Mouse (Mus musculus): ENCODE data around the gene Cnnm3. TPM values are rescaled to one million over a fixed set of nuclear protein-coding genes. Genes with fewer than 3 reads are reported as not detected.

The Cnnm3 gene
- total RNA-seq, 1 experiment: 28.6 TPM

GRCm38 (mm10) chr1:36531461-36531860, 19.8 kb downstream of the Cnnm3 start:
- Histone ChIP-seq H3K4me3 (ENCODE audit: insufficient read depth in 1 of 2, low read depth in 1 of 2, low read length in 2 of 2, poor library complexity in 1 of 2, severe bottlenecking in 1 of 2) (peak overlapping the region in 1 of 2 experiments; percentile 35; a peak in 2 of 4 replicates), H3K36me3 (ENCODE audit: control insufficient read depth, insufficient read depth, low read length, poor library complexity, severe bottlenecking) (no peaks in the 10 kb centered on the region), H3K27ac (ENCODE audit: insufficient read depth, low read depth, low read length, poor library complexity, severe bottlenecking) (no peak overlapping the region), H3K4me1 (ENCODE audit: control insufficient read depth in 2 of 2, insufficient read depth in 2 of 2, low read length in 2 of 2, poor library complexity in 1 of 2) (peaks cover 2 to 5% of the 10 kb centered on the region in 2 experiments; a peak in 2 of 4 replicates), H3K9ac (ENCODE audit: insufficient read depth, low read depth, low read length, poor library complexity, severe bottlenecking) (no peak overlapping the region), H3K9me3 (ENCODE audit: control insufficient read depth, insufficient read depth, low read depth, low read length) (no peaks in the 10 kb centered on the region)
- TF ChIP-seq CHD2 (IDR thresholded peaks at IDR 0.05; ENCODE audit: low read depth, low read length) (no peak), ZC3H11A (IDR thresholded peaks at IDR 0.05; ENCODE audit: borderline replicate concordance, low read depth, low read length) (no peak), HCFC1 (IDR thresholded peaks at IDR 0.05; ENCODE audit: borderline replicate concordance, insufficient read depth, low read length) (no peak), ZNF384 (IDR thresholded peaks at IDR 0.05; ENCODE audit: low read depth, low read length) (no peak), MAFK (IDR thresholded peaks at IDR 0.05; ENCODE audit: insufficient read depth, low read depth, low read length) (no peak)
- no peak for DNase-seq (ENCODE audit: low read depth, low spot score)
- in situ Hi-C loops (cut with MboI; ENCODE audit: low sequenced_read_pairs in 2 of 2, unreplicated experiment in 2 of 2): no loop called here

- Histone ChIP-seq H3K9ac (ENCODE audit: insufficient read depth, low read depth, low read length, poor library complexity, severe bottlenecking) (no peak overlapping the region), H3K4me3 (ENCODE audit: insufficient read depth in 1 of 2, low read depth in 1 of 2, low read length in 2 of 2, poor library complexity in 1 of 2, severe bottlenecking in 1 of 2) (no peak overlapping the region), H3K27ac (ENCODE audit: insufficient read depth, low read depth, low read length, poor library complexity, severe bottlenecking) (no peak overlapping the region), H3K36me3 (ENCODE audit: control insufficient read depth, insufficient read depth, low read length, poor library complexity, severe bottlenecking) (no peaks in the 10 kb centered on the region), H3K9me3 (ENCODE audit: control insufficient read depth, insufficient read depth, low read depth, low read length) (no peaks in the 10 kb centered on the region), H3K4me1 (ENCODE audit: control insufficient read depth in 2 of 2, insufficient read depth in 2 of 2, low read length in 2 of 2, poor library complexity in 1 of 2) (peaks cover 2 to 5% of the 10 kb centered on the region in 2 experiments; a peak in 2 of 4 replicates)
- TF ChIP-seq HCFC1 (IDR thresholded peaks at IDR 0.05; ENCODE audit: borderline replicate concordance, insufficient read depth, low read length): no peak
- no peak for TF ChIP-seq ZNF384 (IDR thresholded peaks at IDR 0.05; ENCODE audit: low read depth, low read length)
- no peak for TF ChIP-seq CHD2 (IDR thresholded peaks at IDR 0.05; ENCODE audit: low read depth, low read length)
- TF ChIP-seq ZC3H11A (IDR thresholded peaks at IDR 0.05; ENCODE audit: borderline replicate concordance, low read depth, low read length): no peak
- TF ChIP-seq MAFK (IDR thresholded peaks at IDR 0.05; ENCODE audit: insufficient read depth, low read depth, low read length): no peak
- no peak for DNase-seq (ENCODE audit: low read depth, low spot score)
- in situ Hi-C loops (cut with MboI; ENCODE audit: low sequenced_read_pairs in 2 of 2, unreplicated experiment in 2 of 2): no loop called here
Observed at GRCm38 (mm10) chr1:36533546-36533945, 21.9 kb downstream of the Cnnm3 start.

GRCm38 (mm10) chr1:36534595-36535058, 23.0 kb downstream of the Cnnm3 start:
- peaks cover 2 to 7% of the 10 kb centered on the region in 2 experiments; a peak in 2 of 4 replicates for H3K4me1 ChIP-seq (ENCODE audit: control insufficient read depth in 2 of 2, insufficient read depth in 2 of 2, low read length in 2 of 2, poor library complexity in 1 of 2)
- in situ Hi-C loops (cut with MboI; ENCODE audit: low sequenced_read_pairs in 2 of 2, unreplicated experiment in 2 of 2): no loop called here

GRCm38 (mm10) chr1:36535477-36536396, 24.1 kb downstream of the Cnnm3 start:
- Histone ChIP-seq H3K27ac (ENCODE audit: insufficient read depth, low read depth, low read length, poor library complexity, severe bottlenecking) (no peak overlapping the region), H3K36me3 (ENCODE audit: control insufficient read depth, insufficient read depth, low read length, poor library complexity, severe bottlenecking) (peaks cover 3% of the 10 kb centered on the region; the same call in 1 of the 2 replicates)
- in situ Hi-C loops (cut with MboI; ENCODE audit: low sequenced_read_pairs in 2 of 2, unreplicated experiment in 2 of 2): no loop called here

More at GRCm38 (mm10) chr1:36534595-36535058, 23.0 kb downstream of the Cnnm3 start:
- Histone ChIP-seq H3K27ac (ENCODE audit: insufficient read depth, low read depth, low read length, poor library complexity, severe bottlenecking) (no peak overlapping the region), H3K9ac (ENCODE audit: insufficient read depth, low read depth, low read length, poor library complexity, severe bottlenecking) (no peak overlapping the region), H3K36me3 (ENCODE audit: control insufficient read depth, insufficient read depth, low read length, poor library complexity, severe bottlenecking) (peaks cover 3% of the 10 kb centered on the region; the same call in 1 of the 2 replicates), H3K4me3 (ENCODE audit: insufficient read depth in 1 of 2, low read depth in 1 of 2, low read length in 2 of 2, poor library complexity in 1 of 2, severe bottlenecking in 1 of 2) (no peak overlapping the region), H3K9me3 (ENCODE audit: control insufficient read depth, insufficient read depth, low read depth, low read length) (no peaks in the 10 kb centered on the region)
- no peak for DNase-seq (ENCODE audit: low read depth, low spot score)
- TF ChIP-seq CHD2 (IDR thresholded peaks at IDR 0.05; ENCODE audit: low read depth, low read length) (no peak), ZC3H11A (IDR thresholded peaks at IDR 0.05; ENCODE audit: borderline replicate concordance, low read depth, low read length) (no peak), HCFC1 (IDR thresholded peaks at IDR 0.05; ENCODE audit: borderline replicate concordance, insufficient read depth, low read length) (no peak), MAFK (IDR thresholded peaks at IDR 0.05; ENCODE audit: insufficient read depth, low read depth, low read length) (no peak), ZNF384 (IDR thresholded peaks at IDR 0.05; ENCODE audit: low read depth, low read length) (no peak)

More at GRCm38 (mm10) chr1:36535477-36536396, 24.1 kb downstream of the Cnnm3 start:
- Histone ChIP-seq H3K4me3 (ENCODE audit: insufficient read depth in 1 of 2, low read depth in 1 of 2, low read length in 2 of 2, poor library complexity in 1 of 2, severe bottlenecking in 1 of 2) (no peak overlapping the region), H3K9ac (ENCODE audit: insufficient read depth, low read depth, low read length, poor library complexity, severe bottlenecking) (no peak overlapping the region), H3K4me1 (ENCODE audit: control insufficient read depth in 2 of 2, insufficient read depth in 2 of 2, low read length in 2 of 2, poor library complexity in 1 of 2) (peaks cover 2 to 7% of the 10 kb centered on the region in 2 experiments; a peak in 2 of 4 replicates), H3K9me3 (ENCODE audit: control insufficient read depth, insufficient read depth, low read depth, low read length) (no peaks in the 10 kb centered on the region)
- TF ChIP-seq MAFK (IDR thresholded peaks at IDR 0.05; ENCODE audit: insufficient read depth, low read depth, low read length) (no peak), ZNF384 (IDR thresholded peaks at IDR 0.05; ENCODE audit: low read depth, low read length) (no peak), CHD2 (IDR thresholded peaks at IDR 0.05; ENCODE audit: low read depth, low read length) (no peak), ZC3H11A (IDR thresholded peaks at IDR 0.05; ENCODE audit: borderline replicate concordance, low read depth, low read length) (no peak), HCFC1 (IDR thresholded peaks at IDR 0.05; ENCODE audit: borderline replicate concordance, insufficient read depth, low read length) (no peak)
- DNase-seq (ENCODE audit: low read depth, low spot score): no peak
